Mouse (Mus musculus) MEL (cell line): ENCODE results near the gene Tnfsf9. TPM values are rescaled to one million over a fixed set of nuclear protein-coding genes. Genes with fewer than 3 reads are reported as not detected.

ENCODE experiments used
- DNase-seq: peaks from one replicate; pipeline ENCODE4 v3.0.0; 2011; ENCODE audit warnings: low read depth, low spot score
- H3K27ac ChIP-seq: 2 replicates; pipeline ENCODE4 v1.5.1; 2012; ENCODE audit warnings: low read depth, mild to moderate bottlenecking, control low read depth, low read length, moderate library complexity; ENCODE audit not compliant: control insufficient read depth
- H3K27me3 ChIP-seq, 2 experiments: fragments of 150-350 bp in 1 of 2; sonication (generic) in 1 of 2; 2 replicates each; pipeline ENCODE4 v1.6.1; 2012; ENCODE audit warnings: low read length in 2 of 2, mild to moderate bottlenecking in 2 of 2, improper control_type of control experiment in 1 of 2, moderate library complexity in 1 of 2; ENCODE audit not compliant: insufficient read depth in 2 of 2, control insufficient read depth in 1 of 2
- H3K36me3 ChIP-seq, 2 experiments: 2 replicates each; pipeline ENCODE4 v1.6.1; 2012 to 2014; ENCODE audit warnings: low read length in 2 of 2, improper control_type of control experiment in 1 of 2, inconsistent platforms in 1 of 2, mild to moderate bottlenecking in 1 of 2; ENCODE audit not compliant: insufficient read depth in 2 of 2, control insufficient read depth in 1 of 2
- H3K4me1 ChIP-seq, 2 experiments: fragments of 150-350 bp in 1 of 2; sonication (generic) in 1 of 2; 2 replicates each; pipeline ENCODE4 v1.6.1; 2012; ENCODE audit warnings: low read length in 2 of 2, improper control_type of control experiment in 1 of 2, mild to moderate bottlenecking in 1 of 2; ENCODE audit not compliant: insufficient read depth in 2 of 2, control insufficient read depth in 1 of 2
- H3K4me3 ChIP-seq, 2 experiments: fragments of 150-350 bp in 1 of 2; sonication (generic) in 1 of 2; 2 replicates each; pipeline ENCODE4 v1.5.1; 2012; ENCODE audit warnings: low read depth in 2 of 2, low read length in 2 of 2, mild to moderate bottlenecking in 2 of 2, moderate library complexity in 2 of 2, control low read depth in 1 of 2, improper control_type of control experiment in 1 of 2; ENCODE audit not compliant: control insufficient read depth in 1 of 2, insufficient read depth in 1 of 2
- H3K79me2 ChIP-seq: 2 replicates; pipeline ENCODE4 v1.6.1; 2012; ENCODE audit warnings: mild to moderate bottlenecking, low read length, moderate library complexity; ENCODE audit not compliant: control insufficient read depth, poor library complexity, insufficient read depth
- H3K9ac ChIP-seq: 2 replicates; pipeline ENCODE4 v1.6.1; 2012; ENCODE audit warnings: low read depth, mild to moderate bottlenecking, control low read depth, low read length, moderate library complexity; ENCODE audit not compliant: control insufficient read depth, poor library complexity, severe bottlenecking
- H3K9me3 ChIP-seq: fragments of 150-350 bp; sonication (generic); replicated peaks from 2 replicates; pipeline ENCODE4 v1.6.1; 2012; ENCODE audit warnings: mild to moderate bottlenecking, low read length, improper control_type of control experiment, moderate library complexity; ENCODE audit not compliant: insufficient read depth
- CHD2 ChIP-seq: IDR thresholded peaks from 2 replicates; pipeline ENCODE4 v1.6.1; 2011; ENCODE audit warnings: low read length, improper control_type of control experiment
- CTCF ChIP-seq, 3 experiments: IDR thresholded peaks in 2 of 3; conservative IDR thresholded peaks in 1 of 3; 2 replicates each; pipeline ENCODE4 v1.5.1; 2011 to 2012; ENCODE audit warnings: low read length in 3 of 3, low read depth in 2 of 3, mild to moderate bottlenecking in 2 of 3, improper control_type of control experiment in 1 of 3, inconsistent platforms in 1 of 3, mixed read lengths in 1 of 3, moderate library complexity in 1 of 3; ENCODE audit not compliant: control insufficient read depth in 1 of 3, insufficient read depth in 1 of 3, poor library complexity in 1 of 3, severe bottlenecking in 1 of 3
- MAX ChIP-seq: IDR thresholded peaks from 2 replicates; pipeline ENCODE4 v1.6.1; 2011; ENCODE audit warnings: low read length, improper control_type of control experiment
- MAZ ChIP-seq: IDR thresholded peaks from 2 replicates; pipeline ENCODE4 v1.6.1; 2012; ENCODE audit warnings: low read depth, mild to moderate bottlenecking, inconsistent platforms, low read length, improper control_type of control experiment
- MXI1 ChIP-seq: IDR thresholded peaks from 2 replicates; pipeline ENCODE4 v1.6.1; 2011; ENCODE audit warnings: mild to moderate bottlenecking, low read depth, low read length, improper control_type of control experiment
- MYC ChIP-seq: IDR thresholded peaks from 2 replicates; pipeline ENCODE4 v1.6.1; 2011; ENCODE audit warnings: low read depth, mild to moderate bottlenecking, low read length, improper control_type of control experiment, moderate library complexity
- RAD21 ChIP-seq: IDR thresholded peaks from 2 replicates; pipeline ENCODE4 v1.6.1; 2011; ENCODE audit warnings: mild to moderate bottlenecking, low read depth, low read length, improper control_type of control experiment
- SMC3 ChIP-seq: IDR thresholded peaks from 2 replicates; pipeline ENCODE4 v1.6.1; 2011; ENCODE audit warnings: low read depth, low read length, improper control_type of control experiment
- USF2 ChIP-seq, 2 experiments: IDR thresholded peaks; 2 replicates each; pipeline ENCODE4 v1.6.1; 2011 to 2012; ENCODE audit warnings: improper control_type of control experiment in 2 of 2, low read length in 2 of 2, borderline replicate concordance in 1 of 2, inconsistent platforms in 1 of 2, low read depth in 1 of 2, mild to moderate bottlenecking in 1 of 2; ENCODE audit not compliant: insufficient read depth in 1 of 2
- ZC3H11A ChIP-seq: IDR thresholded peaks from 2 replicates; pipeline ENCODE4 v1.6.1; 2012; ENCODE audit warnings: low read depth, mild to moderate bottlenecking, inconsistent platforms, low read length, improper control_type of control experiment
- polyA plus RNA-seq, 2 experiments: library from polyadenylated mRNA; stranded (reverse) in 1 of 2; unstranded in 1 of 2; fragments of >175 nt in 1 of 2; fragments of >200 nt in 1 of 2; gene quantifications; 2 replicates each; pipeline versions ENCODE4 v1.2.1 to v1.2.4; 2012; ENCODE audit warnings: low replicate concordance in 2 of 2, low read depth in 1 of 2; ENCODE audit not compliant: insufficient read length in 2 of 2, insufficient read depth in 1 of 2, missing spikeins in 1 of 2
- total RNA-seq: library from RNA; depleted of rRNA; stranded (reverse); fragments of 300-350 nt; gene quantifications from 2 replicates; pipeline ENCODE4 v1.2.3, GENCODE M21; 2012

Gene Tnfsf9
- total and polyA plus RNA-seq, 3 experiments, result 2.0 to 3.4 TPM; not detected in 1

- Histone ChIP-seq H3K4me1 (peaks cover 0 to 4% of the 10 kb centered on the region in 2 experiments; a peak in 1 of 4 replicates), H3K27me3 (no peaks in the 10 kb centered on the region), H3K9me3 (no peaks in the 10 kb centered on the region), H3K36me3 (no peaks in the 10 kb centered on the region), H3K27ac (no peak overlapping the region), H3K4me3 (no peak overlapping the region), H3K79me2 (no peaks in the 10 kb centered on the region), H3K9ac (no peak overlapping the region)
- peak; percentile 54 for DNase-seq
- TF ChIP-seq MXI1, result no peak
Measured at GRCm38 (mm10) chr17:57095855-57096622, 9.1 kb upstream of the Tnfsf9 start.

GRCm38 (mm10) chr17:57096623-57096920, 8.6 kb upstream of the Tnfsf9 start:
- no peak for TF ChIP-seq MYC
- 0 out of 2 replicates have a peak, but pooled peaks have one; percentile 55 for TF ChIP-seq MAZ
- TF ChIP-seq CTCF (IDR thresholded peaks at IDR 0.05 in 2 of 3, conservative IDR thresholded peaks at IDR 0.05 in 1 of 3; ENCODE audit: control insufficient read depth in 1 of 3, insufficient read depth in 1 of 3, low read depth in 2 of 3, low read length in 3 of 3, poor library complexity in 1 of 3, severe bottlenecking in 1 of 3), result peak; percentile 86 to 98 (median 94)
- TF ChIP-seq ZC3H11A, result peak; percentile 98
- TF ChIP-seq USF2 (IDR thresholded peaks at IDR 0.05; ENCODE audit: borderline replicate concordance in 1 of 2, insufficient read depth in 1 of 2, low read depth in 1 of 2, low read length in 2 of 2), result no peak
- TF ChIP-seq SMC3, result peak; percentile 99
- TF ChIP-seq RAD21, result peak; percentile 98
- no peak for TF ChIP-seq MAX
- no peak overlapping the region for H3K27ac ChIP-seq

GRCm38 (mm10) chr17:57098321-57098720, 6.8 kb upstream of the Tnfsf9 start:
- no peak overlapping the region for H3K27ac ChIP-seq
- TF ChIP-seq CHD2, result no peak
- peaks cover 0 to 4% of the 10 kb centered on the region in 2 experiments; a peak in 1 of 4 replicates for H3K4me1 ChIP-seq
- DNase-seq, result no peak
- no peaks in the 10 kb centered on the region for H3K36me3 ChIP-seq
- no peaks in the 10 kb centered on the region for H3K9me3 ChIP-seq
- H3K79me2 ChIP-seq, result no peaks in the 10 kb centered on the region
- H3K4me3 ChIP-seq, result no peak overlapping the region
- H3K27me3 ChIP-seq, result no peaks in the 10 kb centered on the region
- no peak overlapping the region for H3K9ac ChIP-seq

More at GRCm38 (mm10) chr17:57096623-57096920, 8.6 kb upstream of the Tnfsf9 start:
- peak; percentile 82 for DNase-seq
- no peaks in the 10 kb centered on the region for H3K27me3 ChIP-seq
- no peak overlapping the region for H3K4me3 ChIP-seq
- no peaks in the 10 kb centered on the region for H3K36me3 ChIP-seq
- no peak overlapping the region for H3K9ac ChIP-seq
- no peaks in the 10 kb centered on the region for H3K79me2 ChIP-seq
- peaks cover 0 to 4% of the 10 kb centered on the region in 2 experiments; a peak in 1 of 4 replicates for H3K4me1 ChIP-seq
- H3K9me3 ChIP-seq, result no peaks in the 10 kb centered on the region
